Mouse (Mus musculus): Measurements from ENCODE around the gene Madd.

DNA sequence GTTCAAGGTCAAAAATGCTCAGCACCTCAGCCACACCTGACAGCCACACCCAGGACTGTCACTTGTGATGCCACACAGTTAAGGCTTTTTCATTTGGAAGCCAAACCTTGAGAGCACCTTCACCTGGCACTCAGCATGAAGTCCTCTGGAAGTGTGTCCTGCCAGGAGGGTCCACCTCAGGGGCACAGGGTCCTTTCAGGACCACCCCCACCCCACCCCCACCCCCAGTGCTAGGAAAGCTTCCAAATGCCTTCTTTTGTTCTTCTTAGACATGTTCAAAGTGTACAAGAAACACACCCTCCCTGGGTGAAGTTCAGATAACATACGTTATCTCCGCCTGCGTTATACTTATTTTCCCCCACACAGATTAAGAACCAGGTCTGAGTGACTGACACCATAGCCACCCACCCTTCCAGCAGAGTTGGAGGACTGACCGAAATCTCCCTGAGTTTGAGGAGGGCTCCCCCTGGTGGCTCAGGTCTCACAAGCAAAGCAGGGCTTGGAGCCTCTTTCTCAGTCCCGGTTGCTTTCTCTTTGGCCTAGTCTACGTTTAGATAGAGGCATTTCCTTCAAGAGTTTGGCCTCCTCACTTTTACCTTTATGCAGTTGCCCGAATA, 82.4 kb downstream of the Madd start:
- TF ChIP-seq POLR2A (IDR thresholded peaks at IDR 0.05; ENCODE audit: borderline replicate concordance, extremely low read depth, insufficient read depth, insufficient read length, poor library complexity, severe bottlenecking) = no peak
- TF ChIP-seq CTCF (IDR thresholded peaks at IDR 0.05; ENCODE audit: borderline replicate concordance, extremely low read depth, insufficient read depth, insufficient read length) = peak; percentile 98
